Mouse (Mus musculus) ES-Bruce4 (cell line): ENCODE results near the gene Apold1. TPM values are rescaled to one million over a fixed set of nuclear protein-coding genes. Genes with fewer than 3 reads are reported as not detected.
A peak's percentile ranks its signal among the peaks of the same experiment; 100 is the strongest.

Experiments
- H3K27ac ChIP-seq: 2 replicates; pipeline ENCODE4 v1.5.1; 2012; ENCODE audit warnings: low read length, inconsistent platforms; ENCODE audit not compliant: insufficient read depth
- H3K27me3 ChIP-seq: 2 replicates; pipeline ENCODE4 v1.6.1; 2012; ENCODE audit warnings: mild to moderate bottlenecking, low read length, inconsistent platforms; ENCODE audit not compliant: control insufficient read depth, poor library complexity, insufficient read depth, severe bottlenecking
- H3K36me3 ChIP-seq: 2 replicates; pipeline ENCODE4 v1.6.1; 2012; ENCODE audit warnings: inconsistent platforms, mild to moderate bottlenecking, low read length, moderate library complexity; ENCODE audit not compliant: control insufficient read depth, poor library complexity, insufficient read depth, severe bottlenecking
- H3K4me1 ChIP-seq: one replicate; pipeline ENCODE4 v1.8.1; 2011; ENCODE audit warnings: low read length; ENCODE audit not compliant: control insufficient read depth, insufficient read depth
- H3K4me3 ChIP-seq: 2 replicates; pipeline ENCODE4 v1.5.1; 2011; ENCODE audit warnings: low read depth, mild to moderate bottlenecking, low read length
- H3K9ac ChIP-seq: 2 replicates; pipeline ENCODE4 v1.6.1; 2012; ENCODE audit warnings: low read depth, mild to moderate bottlenecking, inconsistent platforms; ENCODE audit not compliant: poor library complexity, severe bottlenecking
- H3K9me3 ChIP-seq: replicated peaks from 2 replicates; pipeline ENCODE4 v1.6.1; 2012; ENCODE audit warnings: mild to moderate bottlenecking, low read length, inconsistent platforms; ENCODE audit not compliant: control insufficient read depth, poor library complexity, insufficient read depth, severe bottlenecking
- CTCF ChIP-seq: IDR thresholded peaks from one replicate; pipeline ENCODE4 v1.8.1; 2011; ENCODE audit warnings: low read depth, low read length
- EP300 ChIP-seq: IDR thresholded peaks from 2 replicates; pipeline ENCODE4 v1.6.1; 2011; ENCODE audit warnings: low read depth, low read length; ENCODE audit not compliant: insufficient read depth
- POLR2A ChIP-seq: IDR thresholded peaks from one replicate; pipeline ENCODE4 v1.8.1; 2011; ENCODE audit warnings: low read length; ENCODE audit not compliant: insufficient read depth
- polyA plus RNA-seq: library from polyadenylated mRNA; stranded (reverse); fragments of >200 nt; gene quantifications from 2 replicates; pipeline ENCODE4 v1.2.4, GENCODE M21; 2011; ENCODE audit warnings: low read depth; ENCODE audit not compliant: missing spikeins, insufficient read depth, insufficient read length

Gene Apold1
- polyA plus RNA-seq, 1 experiment: 0.39 TPM

GRCm38 (mm10) chr6:135011734-135012116 is 30.2 kb downstream of the Apold1 start:
- Histone ChIP-seq H3K4me3 (peak overlapping the region; percentile 89), H3K36me3 (peaks cover 29% of the 10 kb centered on the region), H3K4me1 (no peaks in the 10 kb centered on the region), H3K9ac (peak overlapping the region; percentile 84), H3K9me3 (no peaks in the 10 kb centered on the region), H3K27me3 (no peaks in the 10 kb centered on the region), H3K27ac (no peak overlapping the region)
- no peak for TF ChIP-seq POLR2A

- Histone ChIP-seq H3K27ac (no peak overlapping the region), H3K9me3 (no peaks in the 10 kb centered on the region), H3K4me3 (no peak overlapping the region), H3K36me3 (peaks cover 73% of the 10 kb centered on the region), H3K4me1 (no peaks in the 10 kb centered on the region), H3K9ac (no peak overlapping the region), H3K27me3 (no peaks in the 10 kb centered on the region)
- no peak for TF ChIP-seq POLR2A
- no peak for TF ChIP-seq CTCF
- no peak for TF ChIP-seq EP300
Observed at GRCm38 (mm10) chr6:135017211-135017610, 35.7 kb downstream of the Apold1 start.

- TF ChIP-seq POLR2A (no peak), EP300 (no peak), CTCF (no peak)
- no peak overlapping the region for H3K27ac ChIP-seq
- H3K36me3 ChIP-seq: peaks cover 76% of the 10 kb centered on the region
- no peaks in the 10 kb centered on the region for H3K9me3 ChIP-seq
- no peak overlapping the region for H3K9ac ChIP-seq
- H3K4me1 ChIP-seq: no peaks in the 10 kb centered on the region
- no peak overlapping the region for H3K4me3 ChIP-seq
- H3K27me3 ChIP-seq: no peaks in the 10 kb centered on the region
Observed at GRCm38 (mm10) chr6:135019564-135019963, 38.0 kb downstream of the Apold1 start.

GRCm38 (mm10) chr6:135021633-135022032 is 40.1 kb downstream of the Apold1 start:
- no peak for TF ChIP-seq EP300
- no peak for TF ChIP-seq CTCF
- no peak for TF ChIP-seq POLR2A
- Histone ChIP-seq H3K27ac (no peak overlapping the region), H3K9me3 (no peaks in the 10 kb centered on the region), H3K27me3 (no peaks in the 10 kb centered on the region), H3K36me3 (peaks cover 56% of the 10 kb centered on the region), H3K4me3 (no peak overlapping the region), H3K9ac (no peak overlapping the region), H3K4me1 (no peaks in the 10 kb centered on the region)

- peaks cover 41% of the 10 kb centered on the region for H3K36me3 ChIP-seq
- no peak for TF ChIP-seq CTCF
- TF ChIP-seq EP300: no peak
- TF ChIP-seq POLR2A: no peak
Observed at GRCm38 (mm10) chr6:135023379-135023778, 41.9 kb downstream of the Apold1 start.

GRCm38 (mm10) chr6:135024781-135025420 is 43.4 kb downstream of the Apold1 start:
- no peaks in the 10 kb centered on the region for H3K27me3 ChIP-seq
- H3K36me3 ChIP-seq: peaks cover 27% of the 10 kb centered on the region
- H3K4me1 ChIP-seq: no peaks in the 10 kb centered on the region
- no peaks in the 10 kb centered on the region for H3K9me3 ChIP-seq
- H3K4me3 ChIP-seq: no peak overlapping the region
- TF ChIP-seq EP300 (no peak), CTCF (no peak), POLR2A (no peak)
- H3K9ac ChIP-seq: no peak overlapping the region
- no peak overlapping the region for H3K27ac ChIP-seq

More at GRCm38 (mm10) chr6:135023379-135023778, 41.9 kb downstream of the Apold1 start:
- Histone ChIP-seq H3K27me3 (no peaks in the 10 kb centered on the region), H3K27ac (no peak overlapping the region), H3K9ac (no peak overlapping the region), H3K4me3 (no peak overlapping the region), H3K9me3 (no peaks in the 10 kb centered on the region), H3K4me1 (no peaks in the 10 kb centered on the region)
